Mouse (Mus musculus) lung, embryonic 15.5 days (tissue): ENCODE results near the gene Olfr548-ps1. TPM values are rescaled to one million over a fixed set of nuclear protein-coding genes. Genes with fewer than 3 reads are reported as not detected.
"Not testable (repeated sequence)": the region's sequence is repeated elsewhere in the genome, so short reads cannot be mapped to it uniquely, and the experiment has no call there.

Experiments used
- ATAC-seq: fragments of 200-750 bp; cut with Nextera tagmentation; 2 replicates; pipeline ENCODE4 v1.8.0; 2017; ENCODE audit warnings: moderate number of reproducible peaks, borderline replicate concordance; ENCODE audit not compliant: low FRiP score, low TSS enrichment; ENCODE audit errors: extremely low read depth
- H3K27ac ChIP-seq: fragments of 300-500 bp; sonication (generic); 2 replicates; pipeline ENCODE4 v1.5.1; 2015; ENCODE audit warnings: moderate library complexity, mild to moderate bottlenecking, inconsistent platforms
- H3K27me3 ChIP-seq: fragments of 300-500 bp; sonication (generic); 2 replicates; pipeline ENCODE4 v1.6.1; 2015; ENCODE audit warnings: inconsistent platforms
- H3K36me3 ChIP-seq: fragments of 300-500 bp; sonication (generic); 2 replicates; pipeline ENCODE4 v1.6.1; 2015; ENCODE audit warnings: inconsistent platforms
- H3K4me1 ChIP-seq: fragments of 300-500 bp; sonication (generic); 2 replicates; pipeline ENCODE4 v1.6.1; 2015; ENCODE audit warnings: inconsistent platforms
- H3K4me2 ChIP-seq: fragments of 300-500 bp; sonication (generic); 2 replicates; pipeline ENCODE4 v1.6.1; 2015; ENCODE audit warnings: inconsistent platforms, mild to moderate bottlenecking, moderate library complexity
- H3K4me3 ChIP-seq: fragments of 300-500 bp; sonication (generic); 2 replicates; pipeline ENCODE4 v1.5.1; 2015; ENCODE audit warnings: mild to moderate bottlenecking, inconsistent platforms
- H3K9ac ChIP-seq: fragments of 300-500 bp; sonication (generic); 2 replicates; pipeline ENCODE4 v1.6.1; 2015; ENCODE audit warnings: inconsistent platforms
- H3K9me3 ChIP-seq: fragments of 300-500 bp; sonication (generic); 2 replicates; pipeline ENCODE4 v1.6.1; 2016; ENCODE audit warnings: inconsistent platforms
- WGBS: fragments of 180-500 bp; shearing (Covaris S2); methylation state at CpG from one replicate; pipeline ENCODE4 v1.1.7; 2015; 5-methylcytosine and 5-hydroxymethylcytosine counted together
- polyA plus RNA-seq: library from polyadenylated mRNA; unstranded; fragments of >200 nt; fragmentation: Nextera tagmentation; extraction: Ambion mirVana; gene quantifications from 2 replicates; pipeline ENCODE4 v1.2.1, GENCODE M21; 2015

Gene Olfr548-ps1
- not detected in 2 replicates for polyA plus RNA-seq

DNA sequence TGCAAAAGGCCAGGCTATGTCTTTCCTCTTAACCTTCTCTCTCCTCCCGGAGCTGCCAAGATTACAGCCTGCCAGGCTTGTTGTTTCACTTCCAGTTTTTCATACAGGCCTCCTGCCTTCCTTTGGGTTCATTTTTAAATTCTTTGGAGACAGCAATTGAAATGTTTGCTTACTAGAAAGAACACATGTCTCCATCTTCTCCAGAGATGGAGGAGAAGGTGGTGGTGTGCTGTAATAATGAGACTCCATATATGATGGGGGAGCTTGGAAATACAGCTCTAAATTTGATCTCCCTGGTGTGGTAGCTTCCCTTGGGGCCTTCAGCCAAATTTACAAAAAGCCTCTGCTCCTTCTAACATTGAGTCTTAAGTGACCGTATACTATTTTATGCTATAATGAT, at the start of gene Olfr548-ps1:
Gene Olfr548-ps1 (plus strand): TSS at position 301 of the 400 bp plus-strand sequence.
- no peaks in the 10 kb centered on the region for H3K36me3 ChIP-seq
- H3K4me2 ChIP-seq, result no peak within 1 kb of the TSS
- no peak within 1 kb of the TSS for H3K27ac ChIP-seq
- H3K9ac ChIP-seq, result no peak within 1 kb of the TSS
- H3K4me3 ChIP-seq, result no peak within 1 kb of the TSS
- 83% methylated on average over 2 of the region's 2 CpGs for WGBS
- H3K9me3 ChIP-seq, result no peaks in the 10 kb centered on the region
- H3K4me1 ChIP-seq, result no peaks in the 10 kb centered on the region
- no peak for ATAC-seq
- no peaks in the 10 kb centered on the region for H3K27me3 ChIP-seq

DNA sequence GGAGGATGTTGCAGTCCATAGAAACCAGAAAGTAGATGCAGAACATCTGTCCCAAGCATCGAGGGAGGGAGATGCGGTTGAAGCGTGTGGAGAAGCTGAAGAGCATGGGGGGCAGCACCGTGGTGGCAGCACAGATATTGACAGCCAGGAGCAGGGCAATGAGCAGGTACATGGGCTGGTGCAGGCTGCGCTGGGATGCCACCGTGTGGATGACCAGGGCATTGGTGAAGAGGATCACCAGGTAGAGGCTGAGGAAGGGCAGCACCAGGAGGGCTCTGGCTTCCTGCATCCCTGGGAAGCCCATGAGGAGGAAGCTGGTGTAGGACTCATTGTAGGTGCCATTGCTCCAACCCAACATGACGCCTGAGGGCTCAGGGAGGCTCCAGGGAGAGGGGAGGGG, 46.3 kb upstream of the Olfr548-ps1 start:
- H3K4me2 ChIP-seq, H3K27me3 ChIP-seq, H3K4me3 ChIP-seq, H3K9me3 ChIP-seq, H3K9ac ChIP-seq, H3K27ac ChIP-seq, H3K4me1 ChIP-seq, ATAC-seq, H3K36me3 ChIP-seq: not testable (repeated sequence)
- 42% methylated on average over 7 of the region's 7 CpGs for WGBS

DNA sequence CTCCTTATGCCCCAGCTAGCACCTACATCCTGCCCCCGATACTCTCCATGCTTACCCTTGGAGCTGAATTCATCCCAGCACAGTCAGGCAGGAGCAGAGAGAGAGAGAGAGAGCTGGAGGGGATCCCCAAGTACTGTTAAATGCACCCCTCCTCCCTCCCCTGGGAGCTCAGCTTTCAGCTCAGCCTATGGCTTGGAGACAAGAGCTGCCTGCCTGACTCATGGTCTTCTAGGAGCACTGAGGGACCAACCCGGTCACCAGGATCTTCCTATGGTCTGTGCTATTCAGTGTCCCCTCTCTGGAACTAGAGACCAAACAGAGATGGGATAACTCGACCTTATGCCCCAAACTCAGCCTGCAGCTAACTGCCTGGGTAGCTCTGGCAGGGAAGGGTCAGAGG, 41.2 kb upstream of the Olfr548-ps1 start, which contains the start of gene Olfr545:
Gene Olfr545 (minus strand): TSS at position 101 of the 400 bp plus-strand sequence.
- no peak within 1 kb of the TSS for H3K27ac ChIP-seq
- no peak within 1 kb of the TSS for H3K9ac ChIP-seq
- no peak within 1 kb of the TSS for H3K4me2 ChIP-seq
- WGBS, result 65% methylated on average over 3 of the region's 3 CpGs
- H3K4me1 ChIP-seq, result no peaks in the 10 kb centered on the region
- H3K4me3 ChIP-seq, result no peak within 1 kb of the TSS
- no peaks in the 10 kb centered on the region for H3K36me3 ChIP-seq
- H3K27me3 ChIP-seq, result no peaks in the 10 kb centered on the region
- ATAC-seq, result no peak
- H3K9me3 ChIP-seq, result no peaks in the 10 kb centered on the region

DNA sequence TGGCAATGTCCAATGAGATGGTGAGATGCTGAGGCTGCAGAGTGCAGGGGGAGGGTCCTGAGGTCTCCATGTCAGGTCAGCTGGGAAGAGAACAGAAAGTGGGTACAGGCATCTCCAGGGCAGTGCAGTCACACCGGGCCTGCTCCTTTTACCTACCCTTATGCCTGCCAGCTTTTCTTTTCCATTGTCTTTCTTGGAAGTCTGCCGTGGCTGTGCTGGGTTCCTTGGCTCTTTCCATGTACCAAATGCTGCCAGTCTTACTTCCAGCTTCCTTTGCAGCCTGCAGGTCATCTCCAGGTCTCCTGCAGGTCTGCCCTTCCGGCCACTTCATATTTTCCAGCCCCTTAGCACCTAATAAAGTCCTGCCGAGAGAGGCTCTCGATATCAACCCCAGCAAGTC, 38.7 kb upstream of the Olfr548-ps1 start:
- Histone ChIP-seq H3K4me1 (no peaks in the 10 kb centered on the region), H3K4me2 (no peak overlapping the region), H3K27ac (no peak overlapping the region), H3K36me3 (no peaks in the 10 kb centered on the region), H3K9ac (no peak overlapping the region), H3K4me3 (no peak overlapping the region), H3K27me3 (no peaks in the 10 kb centered on the region), H3K9me3 (no peaks in the 10 kb centered on the region)
- no peak for ATAC-seq
- WGBS, result 54% methylated on average over 5 of the region's 5 CpGs

DNA sequence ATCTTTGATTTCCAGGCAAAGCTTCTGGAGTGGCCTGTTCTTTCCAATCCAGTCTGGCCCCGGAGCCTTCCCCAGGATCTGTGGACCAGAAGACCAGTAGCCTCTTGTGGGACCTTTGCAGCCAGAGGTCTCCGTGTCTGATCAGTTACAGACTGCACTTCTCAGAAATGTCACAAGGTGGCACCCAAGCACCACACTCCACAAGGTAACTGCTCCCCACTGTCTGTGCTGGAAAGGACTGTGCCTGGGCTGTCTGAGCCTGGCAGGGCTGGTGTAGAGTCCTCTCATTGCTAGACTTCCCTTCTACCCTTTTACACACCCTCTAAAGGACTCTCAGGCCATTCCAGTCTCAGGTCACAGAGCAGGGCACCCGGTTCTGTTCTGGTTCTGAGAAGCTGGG, 33.8 kb upstream of the Olfr548-ps1 start:
- H3K27ac ChIP-seq, result no peak overlapping the region
- H3K9ac ChIP-seq, result no peak overlapping the region
- H3K4me3 ChIP-seq, result no peak overlapping the region
- no peaks in the 10 kb centered on the region for H3K4me1 ChIP-seq
- H3K9me3 ChIP-seq, result no peaks in the 10 kb centered on the region
- WGBS, result 47% methylated on average over 3 of the region's 3 CpGs
- H3K27me3 ChIP-seq, result peaks cover 3% of the 10 kb centered on the region; the same call in 1 of the 2 replicates
- no peaks in the 10 kb centered on the region for H3K36me3 ChIP-seq
- no peak overlapping the region for H3K4me2 ChIP-seq
- ATAC-seq, result peak; percentile 55; the same call in 1 of the 2 replicates

DNA sequence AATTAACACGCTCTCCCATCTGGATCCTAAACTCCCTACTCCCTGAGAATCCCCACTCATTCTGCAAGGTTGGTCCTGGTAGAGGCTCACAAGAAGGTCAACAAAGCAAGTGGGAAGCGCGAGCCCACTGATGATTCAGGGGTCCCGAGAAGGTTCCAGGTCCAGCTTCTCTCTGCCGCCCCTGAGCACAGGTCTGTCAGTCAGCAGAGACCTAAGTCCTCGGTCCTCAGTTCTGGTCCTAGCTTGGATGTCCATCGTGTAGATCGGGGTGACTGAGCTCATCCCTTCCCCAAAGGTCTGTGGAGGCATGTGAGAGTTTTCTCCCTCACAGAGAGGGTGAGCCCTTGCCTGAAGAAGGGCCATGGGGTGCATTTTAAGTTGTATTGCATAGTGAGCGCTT, 32.6 kb upstream of the Olfr548-ps1 start:
- Histone ChIP-seq H3K4me3 (no peak overlapping the region), H3K9ac (no peak overlapping the region), H3K27me3 (peaks cover 10% of the 10 kb centered on the region; the same call in 1 of the 2 replicates), H3K4me1 (0 out of 2 replicates have a peak, but pooled peaks cover 3% of the 10 kb centered on the region), H3K27ac (no peak overlapping the region), H3K9me3 (no peaks in the 10 kb centered on the region), H3K36me3 (no peaks in the 10 kb centered on the region), H3K4me2 (no peak overlapping the region)
- ATAC-seq, result no peak
- WGBS, result 86% methylated on average over 9 of the region's 9 CpGs

DNA sequence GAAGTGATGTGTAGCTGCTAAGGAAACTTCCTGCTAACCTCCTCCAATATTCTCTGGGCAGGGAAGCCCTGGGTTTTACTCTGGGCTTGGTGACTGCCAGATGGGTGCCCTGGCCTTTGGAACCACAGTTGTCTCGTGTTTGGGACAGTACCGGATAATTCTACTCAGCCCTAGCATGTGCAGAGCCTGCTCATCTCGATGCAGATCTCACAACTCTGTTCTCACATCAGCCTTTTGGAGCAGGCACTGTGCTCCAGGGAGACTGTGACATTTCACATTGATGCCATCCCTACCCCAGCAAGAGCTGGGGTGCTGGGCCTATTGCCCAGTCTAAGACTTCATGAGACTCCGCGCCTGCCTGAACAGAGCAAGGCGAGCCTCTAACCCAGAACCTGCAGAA, 32.0 kb upstream of the Olfr548-ps1 start:
- Histone ChIP-seq H3K27me3 (peaks cover 11% of the 10 kb centered on the region; the same call in 1 of the 2 replicates), H3K27ac (no peak overlapping the region), H3K9ac (no peak overlapping the region), H3K4me1 (0 out of 2 replicates have a peak, but pooled peaks cover 3% of the 10 kb centered on the region), H3K4me3 (no peak overlapping the region), H3K9me3 (no peaks in the 10 kb centered on the region), H3K36me3 (no peaks in the 10 kb centered on the region), H3K4me2 (no peak overlapping the region)
- 85% methylated on average over 6 of the region's 6 CpGs for WGBS
- no peak for ATAC-seq

GRCm38 (mm10) chr7:102509726-102510125, 31.0 kb upstream of the Olfr548-ps1 start:
- Histone ChIP-seq H3K27ac (no peak overlapping the region), H3K9me3 (no peaks in the 10 kb centered on the region), H3K36me3 (no peaks in the 10 kb centered on the region), H3K4me2 (no peak overlapping the region), H3K9ac (no peak overlapping the region), H3K4me1 (0 out of 2 replicates have a peak, but pooled peaks cover 3% of the 10 kb centered on the region), H3K4me3 (no peak overlapping the region), H3K27me3 (peaks cover 19% of the 10 kb centered on the region; the same call in 1 of the 2 replicates)
- WGBS, result 81% methylated on average over 7 of the region's 7 CpGs
- no peak for ATAC-seq

DNA sequence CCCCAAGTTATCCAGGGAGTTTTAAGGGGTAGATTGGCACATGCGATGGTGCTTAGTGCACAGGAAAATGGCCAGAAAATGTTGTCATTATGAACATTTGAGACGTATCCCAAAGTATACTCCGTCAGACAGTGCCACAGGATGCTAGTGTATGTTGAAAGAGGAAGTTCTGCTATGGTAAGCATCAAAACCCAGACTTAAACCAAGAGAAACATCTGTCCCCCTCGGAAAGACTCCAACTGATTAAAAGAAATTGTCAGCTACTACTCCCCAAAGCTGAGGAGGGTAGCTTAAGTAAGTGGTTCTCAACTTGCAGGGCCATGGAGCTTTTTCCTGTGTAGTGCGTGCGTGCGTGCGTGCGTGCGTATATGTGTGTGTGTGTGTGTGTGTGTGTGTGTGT, 28.8 kb upstream of the Olfr548-ps1 start:
- Histone ChIP-seq H3K27ac (no peak overlapping the region), H3K4me1 (0 out of 2 replicates have a peak, but pooled peaks cover 7% of the 10 kb centered on the region), H3K9me3 (no peaks in the 10 kb centered on the region), H3K4me2 (no peak overlapping the region), H3K36me3 (no peaks in the 10 kb centered on the region), H3K4me3 (no peak overlapping the region), H3K9ac (no peak overlapping the region), H3K27me3 (peaks cover 19% of the 10 kb centered on the region; the same call in 1 of the 2 replicates)
- 87% methylated on average over 10 of the region's 10 CpGs for WGBS
- no peak for ATAC-seq

DNA sequence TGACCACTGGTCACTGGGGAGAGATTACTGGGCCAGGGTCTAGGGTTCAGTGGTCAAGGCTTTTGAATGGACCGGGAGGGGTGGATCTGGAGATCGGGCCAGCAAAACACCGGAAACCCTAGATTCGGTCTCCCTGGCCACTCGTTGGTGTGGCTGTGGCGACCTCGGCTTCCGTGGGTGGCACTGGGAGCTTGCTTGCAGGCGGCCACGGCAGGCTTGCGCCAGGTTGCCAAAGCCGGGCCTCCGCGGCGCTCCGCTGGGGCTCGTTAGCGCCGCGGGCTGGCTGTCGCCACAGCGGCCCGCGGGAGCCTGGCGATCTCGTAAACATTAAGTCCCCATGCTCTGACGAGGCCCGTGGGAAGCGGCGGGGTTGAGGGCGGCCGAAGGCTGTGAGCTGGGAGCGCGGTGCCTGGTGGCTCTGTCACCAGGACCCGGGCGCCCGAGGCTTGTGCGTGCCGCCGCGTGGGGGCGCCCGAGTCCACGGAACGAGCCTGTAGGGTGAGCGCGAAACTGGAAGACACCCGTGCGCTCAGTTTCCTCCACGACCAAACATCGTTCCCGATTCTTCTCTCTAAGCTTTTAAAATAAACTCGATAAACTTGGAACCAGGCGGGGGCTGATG, 27.8 kb upstream of the Olfr548-ps1 start:
- Histone ChIP-seq H3K4me3 (peak overlapping the region; percentile 47), H3K9me3 (no peaks in the 10 kb centered on the region), H3K27me3 (peaks cover 19% of the 10 kb centered on the region; the same call in 1 of the 2 replicates), H3K9ac (peak overlapping the region; percentile 63), H3K36me3 (no peaks in the 10 kb centered on the region), H3K4me1 (0 out of 2 replicates have a peak, but pooled peaks cover 7% of the 10 kb centered on the region), H3K27ac (no peak overlapping the region), H3K4me2 (peak overlapping the region; percentile 95)
- peak; percentile 91 for ATAC-seq
- WGBS, result under 1% methylated on average over 54 of the region's 54 CpGs

- no peaks in the 10 kb centered on the region for H3K36me3 ChIP-seq
- no peak overlapping the region for H3K4me2 ChIP-seq
- no peak overlapping the region for H3K27ac ChIP-seq
- 49% methylated on average over 4 of the region's 4 CpGs for WGBS
- 0 out of 2 replicates have a peak, but pooled peaks cover 7% of the 10 kb centered on the region for H3K4me1 ChIP-seq
- H3K9me3 ChIP-seq, result no peaks in the 10 kb centered on the region
- no peak overlapping the region for H3K4me3 ChIP-seq
- ATAC-seq, result no peak
- H3K9ac ChIP-seq, result no peak overlapping the region
- peaks cover 19% of the 10 kb centered on the region; the same call in 1 of the 2 replicates for H3K27me3 ChIP-seq
These were observed 26.6 kb upstream of the Olfr548-ps1 start for GRCm38 (mm10) chr7:102514144-102514543.

DNA sequence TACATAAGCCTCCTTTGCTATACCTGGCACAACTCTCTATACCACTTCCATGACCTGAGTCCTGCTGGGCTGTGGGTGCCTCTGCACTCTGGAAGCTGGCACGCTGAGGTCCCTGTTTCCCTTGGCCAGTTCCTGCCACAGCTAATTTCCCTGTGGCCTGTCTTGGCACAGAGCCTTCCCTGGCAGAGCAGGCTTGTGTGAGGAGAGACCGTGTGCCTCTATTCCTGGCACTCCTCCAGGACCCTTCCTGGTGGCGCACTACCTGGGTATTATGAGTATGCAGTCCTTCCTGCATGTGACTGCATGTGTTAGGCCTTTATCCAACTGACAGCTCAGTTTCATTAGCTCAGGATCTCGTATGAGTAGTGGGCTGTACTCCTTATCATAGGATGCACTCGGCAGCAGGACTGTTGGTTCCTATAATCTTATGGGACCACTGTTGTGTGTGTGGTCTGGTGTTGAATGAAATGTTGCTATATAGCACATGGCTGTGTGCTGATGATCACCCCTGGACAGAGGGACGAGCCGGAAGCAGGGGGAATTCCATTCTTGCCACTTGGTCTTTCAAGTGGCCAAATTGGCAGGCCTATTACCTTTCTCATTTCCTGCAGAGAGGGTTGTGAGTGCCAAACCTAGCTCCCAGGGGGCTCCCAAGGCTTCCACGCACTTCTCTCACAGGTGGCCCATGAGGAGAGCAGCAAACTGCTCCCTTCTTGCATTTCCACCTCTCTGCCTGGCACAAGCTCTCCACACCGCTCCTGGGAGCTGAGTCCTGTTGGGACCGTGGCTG, 24.2 kb upstream of the Olfr548-ps1 start:
- ATAC-seq, result no peak
- no peak overlapping the region for H3K4me3 ChIP-seq
- H3K4me2 ChIP-seq, result no peak overlapping the region
- no peaks in the 10 kb centered on the region for H3K36me3 ChIP-seq
- H3K9ac ChIP-seq, result no peak overlapping the region
- 0 out of 2 replicates have a peak, but pooled peaks cover 7% of the 10 kb centered on the region for H3K4me1 ChIP-seq
- no peak overlapping the region for H3K27ac ChIP-seq
- H3K27me3 ChIP-seq, result peaks cover 19% of the 10 kb centered on the region; the same call in 1 of the 2 replicates
- no peaks in the 10 kb centered on the region for H3K9me3 ChIP-seq
- WGBS, result 51% methylated on average over 10 of the region's 10 CpGs
